Mouse (Mus musculus): ENCODE results near the gene Slc4a5. TPM values are rescaled to one million over a fixed set of nuclear protein-coding genes. Genes with fewer than 3 reads are reported as not detected.

Slc4a5 gene
- polyA plus RNA-seq, 2 experiments = 0.52 to 1.4 TPM

DNA sequence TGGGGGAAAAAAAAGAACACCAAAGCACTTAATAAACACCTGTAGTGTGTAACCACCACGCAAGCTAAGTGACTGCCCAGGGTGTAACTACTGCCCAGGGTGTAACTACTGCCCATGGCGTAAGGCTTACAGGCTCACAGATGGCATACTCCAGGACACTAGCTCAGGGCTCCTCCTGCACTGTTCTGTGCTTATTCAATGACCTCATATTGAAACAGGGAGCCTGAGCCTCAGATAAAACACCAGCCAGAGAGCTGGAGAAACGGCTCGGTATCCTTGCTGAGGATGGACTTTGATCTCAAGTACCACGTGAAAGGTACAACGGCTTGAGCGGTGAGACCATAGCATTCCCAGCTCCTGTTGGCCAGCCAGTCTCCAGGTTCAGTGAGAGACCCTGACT is 92.4 kb downstream of the Slc4a5 start:
- DNase-seq (ENCODE audit: low read depth in 3 of 3, low spot score in 3 of 3) (no peak), ATAC-seq (ENCODE audit: insufficient read depth) (no peak)
- peak overlapping the region; percentile 45 for H3K9ac ChIP-seq (replicated peaks)
- peaks cover 40 to 52% of the 10 kb centered on the region in 2 experiments for H3K4me1 ChIP-seq (replicated peaks; ENCODE audit: control insufficient read depth in 2 of 2, insufficient read depth in 2 of 2, low read length in 1 of 2)
- no peaks in the 10 kb centered on the region for H3K9me3 ChIP-seq (ENCODE audit: control insufficient read depth, low read length)
- TF ChIP-seq EP300 (IDR thresholded peaks at IDR 0.05; ENCODE audit: low read depth) (no peak), CTCF (IDR thresholded peaks at IDR 0.05; ENCODE audit: low read depth) (no peak)
- no peak overlapping the region; a peak in 1 of 4 replicates for H3K4me3 ChIP-seq (ENCODE audit: insufficient read depth in 1 of 2, low read depth in 2 of 2, low read length in 2 of 2)
- 85% methylated on average over 7 of the region's 7 CpGs for WGBS (ENCODE audit: insufficient replicate concordance)
- H3K27ac ChIP-seq = peak overlapping the region; percentile 84
- H3K27me3 ChIP-seq (ENCODE audit: control insufficient read depth, insufficient read depth, low read length) = no peaks in the 10 kb centered on the region
- H3K4me2 ChIP-seq (ENCODE audit: low read depth) = peak overlapping the region; percentile 45; the same call in 1 of the 2 replicates
- peaks cover 61% of the 10 kb centered on the region for H3K36me3 ChIP-seq (replicated peaks; ENCODE audit: control insufficient read depth, insufficient read depth, low read depth)

DNA sequence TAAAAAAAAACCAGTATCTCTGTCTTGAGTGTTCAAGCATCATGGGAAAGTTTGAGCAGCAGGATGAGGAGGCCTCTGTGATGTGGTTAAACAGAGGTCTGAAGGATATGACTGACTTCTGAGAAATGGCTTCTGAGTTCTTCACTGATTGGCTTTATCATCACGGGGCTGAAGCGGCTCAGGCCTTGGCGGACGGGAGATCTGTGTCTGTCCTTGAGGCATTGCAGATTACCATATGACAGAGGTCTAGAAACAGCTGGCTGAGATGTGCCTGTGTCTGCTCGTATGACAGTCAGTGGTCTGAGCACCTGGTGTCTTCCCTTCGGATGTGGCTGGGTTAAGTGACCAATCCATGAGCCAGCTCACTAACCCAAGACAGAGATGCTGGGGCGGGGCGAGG is 92.9 kb downstream of the Slc4a5 start:
- Histone ChIP-seq H3K4me1 (replicated peaks; ENCODE audit: control insufficient read depth in 2 of 2, insufficient read depth in 2 of 2, low read length in 1 of 2) (peaks cover 40 to 52% of the 10 kb centered on the region in 2 experiments), H3K9ac (replicated peaks) (peak overlapping the region; percentile 41), H3K4me3 (ENCODE audit: insufficient read depth in 1 of 2, low read depth in 2 of 2, low read length in 2 of 2) (no peak overlapping the region), H3K36me3 (replicated peaks; ENCODE audit: control insufficient read depth, insufficient read depth, low read depth) (peaks cover 57% of the 10 kb centered on the region), H3K27me3 (ENCODE audit: control insufficient read depth, insufficient read depth, low read length) (no peaks in the 10 kb centered on the region), H3K9me3 (ENCODE audit: control insufficient read depth, low read length) (no peaks in the 10 kb centered on the region), H3K27ac (peak overlapping the region; percentile 84), H3K4me2 (ENCODE audit: low read depth) (peak overlapping the region; percentile 45)
- WGBS (ENCODE audit: insufficient replicate concordance) = 31% methylated on average over 8 of the region's 8 CpGs
- DNase-seq (ENCODE audit: low read depth in 3 of 3, low spot score in 3 of 3) = peak; percentile 68 to 78 (median 72)
- ATAC-seq (ENCODE audit: insufficient read depth) = peak; percentile 64
- TF ChIP-seq EP300 (IDR thresholded peaks at IDR 0.05; ENCODE audit: low read depth) = peak; percentile 79
- no peak for TF ChIP-seq CTCF (IDR thresholded peaks at IDR 0.05; ENCODE audit: low read depth)

DNA sequence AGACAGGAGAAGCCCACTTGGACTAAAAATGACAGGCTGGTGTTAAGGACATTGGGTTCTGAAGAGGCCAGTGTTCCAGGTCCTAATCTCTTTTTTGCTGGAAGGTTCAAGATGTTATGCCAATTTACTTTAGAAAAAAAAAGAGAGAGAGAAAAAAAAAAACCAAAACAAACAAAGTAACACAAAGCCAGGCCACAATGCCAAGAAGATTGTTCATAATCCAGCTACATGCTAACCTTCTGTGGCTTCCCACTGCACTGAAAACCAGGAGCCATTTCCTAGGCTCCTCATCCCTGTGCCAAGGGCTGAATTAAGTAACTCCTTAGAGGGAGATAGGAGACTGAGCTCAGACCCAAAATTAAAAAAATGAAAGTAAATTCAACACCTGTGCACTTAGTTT is 95.7 kb downstream of the Slc4a5 start:
- H3K4me2 ChIP-seq (ENCODE audit: low read depth) = peak overlapping the region; percentile 89

DNA sequence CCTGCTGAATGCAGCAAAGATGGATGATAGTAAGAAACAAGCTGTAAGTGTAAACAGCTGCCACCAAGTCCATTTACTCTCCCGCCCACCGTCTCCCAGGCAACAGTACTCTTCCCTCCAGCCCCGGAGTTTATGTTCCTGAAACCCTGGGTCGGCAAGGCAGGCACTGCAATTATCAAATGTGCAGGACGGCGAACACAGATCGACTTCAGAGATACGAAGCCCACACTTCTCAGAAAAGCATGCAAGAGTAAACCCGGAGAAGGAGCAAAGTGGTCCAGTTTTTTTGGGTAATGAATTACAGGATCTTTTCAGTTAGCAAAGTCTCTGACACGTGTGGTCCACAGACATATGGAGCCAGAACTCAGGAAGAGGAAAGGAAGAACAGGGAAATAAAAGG is 96.4 kb downstream of the Slc4a5 start:
- DNase-seq (ENCODE audit: low read depth in 3 of 3, low spot score in 3 of 3) (peak; percentile 58 to 77 (median 59)), ATAC-seq (ENCODE audit: insufficient read depth) (no peak)
- H3K9me3 ChIP-seq (ENCODE audit: control insufficient read depth, low read length) = no peaks in the 10 kb centered on the region
- peak overlapping the region; percentile 47 for H3K27ac ChIP-seq
- 3% methylated on average over 10 of the region's 10 CpGs for whole genome bisulfite sequencing (ENCODE audit: insufficient replicate concordance)
- H3K4me3 ChIP-seq (ENCODE audit: insufficient read depth in 1 of 2, low read depth in 2 of 2, low read length in 2 of 2) = peak overlapping the region; percentile 79 to 94
- no peaks in the 10 kb centered on the region for H3K27me3 ChIP-seq (ENCODE audit: control insufficient read depth, insufficient read depth, low read length)
- peak overlapping the region; percentile 89 for H3K4me2 ChIP-seq (ENCODE audit: low read depth)
- peaks cover 27% of the 10 kb centered on the region for H3K36me3 ChIP-seq (replicated peaks; ENCODE audit: control insufficient read depth, insufficient read depth, low read depth)
- peak overlapping the region; percentile 94 for H3K9ac ChIP-seq (replicated peaks)
- H3K4me1 ChIP-seq (replicated peaks; ENCODE audit: control insufficient read depth in 2 of 2, insufficient read depth in 2 of 2, low read length in 1 of 2) = peaks cover 42 to 50% of the 10 kb centered on the region in 2 experiments
- TF ChIP-seq CTCF (IDR thresholded peaks at IDR 0.05; ENCODE audit: low read depth) (no peak), EP300 (IDR thresholded peaks at IDR 0.05; ENCODE audit: low read depth) (no peak)

More for the DNA sequence above, 95.7 kb downstream of the Slc4a5 start:
- Histone ChIP-seq H3K27ac (peak overlapping the region; percentile 47), H3K9me3 (ENCODE audit: control insufficient read depth, low read length) (no peaks in the 10 kb centered on the region), H3K36me3 (replicated peaks; ENCODE audit: control insufficient read depth, insufficient read depth, low read depth) (peaks cover 34% of the 10 kb centered on the region), H3K27me3 (ENCODE audit: control insufficient read depth, insufficient read depth, low read length) (no peaks in the 10 kb centered on the region), H3K4me3 (ENCODE audit: insufficient read depth in 1 of 2, low read depth in 2 of 2, low read length in 2 of 2) (peak overlapping the region; percentile 79 to 94; a peak in 3 of 4 replicates), H3K9ac (replicated peaks) (peak overlapping the region; percentile 94), H3K4me1 (replicated peaks; ENCODE audit: control insufficient read depth in 2 of 2, insufficient read depth in 2 of 2, low read length in 1 of 2) (peaks cover 42 to 52% of the 10 kb centered on the region in 2 experiments)
- TF ChIP-seq CTCF (IDR thresholded peaks at IDR 0.05; ENCODE audit: low read depth) (no peak), EP300 (IDR thresholded peaks at IDR 0.05; ENCODE audit: low read depth) (no peak)
- DNase-seq (ENCODE audit: low read depth in 3 of 3, low spot score in 3 of 3) (no peak), ATAC-seq (ENCODE audit: insufficient read depth) (no peak)

DNA sequence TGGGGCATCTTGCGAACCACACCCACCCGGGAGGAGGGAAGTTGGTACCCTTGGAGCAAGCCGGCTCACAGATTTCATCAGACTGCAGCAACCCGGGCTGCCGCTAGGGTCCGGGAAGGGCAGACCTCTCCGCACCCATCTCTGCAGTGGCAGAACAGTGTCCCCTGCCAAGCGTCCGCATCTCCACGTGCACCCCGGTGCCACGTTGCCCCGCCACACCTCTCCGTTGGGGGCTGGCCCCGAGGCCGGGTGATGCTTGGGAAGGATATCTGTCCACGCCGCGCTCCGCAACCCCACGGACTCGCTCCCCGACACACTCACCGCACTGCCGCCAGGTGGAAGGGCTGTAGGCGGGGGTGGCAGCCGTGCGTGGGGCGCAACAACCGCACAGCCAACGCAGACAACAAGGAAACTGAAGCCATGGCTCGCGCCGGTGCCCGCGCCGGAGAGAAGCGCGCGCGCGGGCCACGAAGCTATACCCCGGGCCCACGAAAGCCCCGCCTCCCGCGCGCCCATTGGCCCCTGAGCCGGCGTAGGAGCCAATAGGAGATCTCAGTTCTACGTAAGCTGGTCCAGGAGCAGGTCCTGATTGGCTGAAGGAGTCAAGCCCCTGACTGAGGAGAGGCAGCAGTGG is 97.6 kb downstream of the Slc4a5 start:
- under 1% methylated on average over 52 of the region's 52 CpGs for WGBS (ENCODE audit: insufficient replicate concordance)
- TF ChIP-seq CTCF (IDR thresholded peaks at IDR 0.05; ENCODE audit: low read depth) (peak; percentile 93), EP300 (IDR thresholded peaks at IDR 0.05; ENCODE audit: low read depth) (peak; percentile 37)
- Histone ChIP-seq H3K36me3 (replicated peaks; ENCODE audit: control insufficient read depth, insufficient read depth, low read depth) (peaks cover 16% of the 10 kb centered on the region), H3K4me2 (ENCODE audit: low read depth) (peak overlapping the region; percentile 89), H3K27ac (peak overlapping the region; percentile 71), H3K27me3 (ENCODE audit: control insufficient read depth, insufficient read depth, low read length) (no peaks in the 10 kb centered on the region), H3K9me3 (ENCODE audit: control insufficient read depth, low read length) (no peaks in the 10 kb centered on the region), H3K4me1 (replicated peaks; ENCODE audit: control insufficient read depth in 2 of 2, insufficient read depth in 2 of 2, low read length in 1 of 2) (peaks cover 33 to 38% of the 10 kb centered on the region in 2 experiments), H3K9ac (replicated peaks) (peak overlapping the region; percentile 94), H3K4me3 (ENCODE audit: insufficient read depth in 1 of 2, low read depth in 2 of 2, low read length in 2 of 2) (peak overlapping the region; percentile 79 to 94)
- ATAC-seq (ENCODE audit: insufficient read depth) = peak; percentile 93
- peak; percentile 86 to 87 (median 86) for DNase-seq (ENCODE audit: low read depth in 3 of 3, low spot score in 3 of 3)
